Mouse (Mus musculus) megakaryocyte progenitor cell, adult 5-6 weeks (primary cell): ENCODE measurements at regions not wholly inside any gene's neighbourhood (a gene's known extent, or its start where the extent isn't known, plus 50 kb on each side); places are given as distances from the start of the nearest gene placed in this dataset.

ENCODE experiments used
- ATAC-seq: replicated peaks from 2 replicates; pipeline ENCODE4 v1.8.0; 2016; ENCODE audit warnings: mild to moderate bottlenecking, moderate TSS enrichment, inconsistent platforms; ENCODE audit not compliant: poor library complexity

DNA sequence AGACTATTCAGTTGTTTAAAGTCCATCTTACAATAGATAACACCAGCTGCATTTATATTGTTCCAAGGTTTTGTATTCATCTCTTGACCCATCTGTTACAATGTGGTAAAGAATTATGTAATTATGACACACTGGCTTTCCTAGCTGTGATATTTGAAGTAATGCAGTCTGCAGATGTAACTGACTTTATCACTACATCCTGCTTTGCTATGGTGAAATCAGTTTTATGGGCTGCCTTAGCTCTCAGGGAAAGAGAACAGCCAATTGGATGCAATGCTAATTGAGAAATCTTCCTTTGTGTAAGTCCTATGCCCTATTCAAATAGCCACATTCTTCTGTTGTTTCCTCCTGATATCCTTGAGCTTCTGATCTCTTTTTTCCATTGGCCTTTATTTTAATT, 278.2 kb upstream of the Slc8a1 start:
- ATAC-seq, result peak; percentile 100

- ATAC-seq, result no peak
Measured at GRCm38 (mm10) chr17:81994431-81994830, 256.3 kb upstream of the Slc8a1 start.
